Mouse (Mus musculus) left cerebral cortex, postnatal 25 days (tissue): ENCODE results near the gene Zfp2. TPM values are rescaled to one million over a fixed set of nuclear protein-coding genes. Genes with fewer than 3 reads are reported as not detected.
A peak's percentile ranks its signal among the peaks of the same experiment; 100 is the strongest.

Source experiments
- DNase-seq, 2 experiments: peaks; one replicate each; pipeline ENCODE4 v3.0.0; 2022; ENCODE audit warnings: low spot score in 2 of 2, mixed read lengths in 1 of 2
- intact Hi-C: fragments of 180-260 bp; cut with DNase I; formaldehyde crosslinking; loops from one replicate; pipeline ENCODE4 v1.15.1; 2025
- total RNA-seq, 2 experiments: library from RNA; stranded (reverse); gene quantifications; 2 replicates each; pipeline ENCODE4 v1.2.3; 2021

Gene Zfp2
- total RNA-seq, 2 experiments from 2014 or later, result 21.3 to 23.0 TPM

DNA sequence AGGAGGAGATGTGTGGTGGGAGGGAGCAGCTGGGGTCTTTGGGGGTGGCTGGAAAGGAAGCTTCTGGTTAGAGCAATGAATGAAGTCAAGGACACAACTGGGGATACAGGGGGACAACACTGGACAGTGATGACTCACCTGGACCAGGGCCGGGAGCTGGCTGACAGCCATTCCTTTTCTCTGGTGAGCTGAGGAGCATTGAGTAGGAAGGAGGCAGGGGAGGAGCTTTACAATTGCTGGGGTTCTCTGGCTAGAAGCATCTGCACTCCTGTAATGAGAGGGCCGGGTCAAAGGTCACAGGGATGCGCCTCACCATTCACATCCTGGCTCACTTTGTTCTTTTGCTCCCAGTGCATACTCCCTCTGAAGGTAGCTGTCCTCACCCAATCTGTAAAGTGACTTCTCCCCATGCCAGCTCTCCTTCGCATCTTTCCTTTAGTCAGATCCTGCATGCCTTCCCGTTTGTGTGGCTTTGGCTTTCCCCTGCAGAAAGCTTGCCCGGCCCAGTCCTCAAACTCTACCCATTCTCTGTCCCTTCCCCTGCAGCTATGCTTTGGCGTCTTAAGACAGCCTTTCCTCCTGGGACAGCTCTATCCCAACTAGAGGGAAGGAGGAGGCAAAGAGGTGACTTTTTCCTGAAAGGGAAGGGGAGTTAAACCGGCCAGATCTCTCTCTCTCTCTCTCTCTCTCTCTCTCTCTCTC lies 29.6 kb downstream of the Zfp2 start:
- intact Hi-C loops, result loop anchor here (2.0 to 5.0 kb wide), 4 partner anchors 30 to 59 kb away; partner anchors contain the start of genes Zfp2, Zfp354b, Zfp354c and Zfp879

GRCm38 (mm10) chr11:50883756-50884155 lies 32.2 kb downstream of the Zfp2 start:
- no peak for DNase-seq
- intact Hi-C loops, result no loop called here

More for the DNA sequence above, 29.6 kb downstream of the Zfp2 start:
- peak in 1 of 2 experiments; percentile 6 for DNase-seq

DNA sequence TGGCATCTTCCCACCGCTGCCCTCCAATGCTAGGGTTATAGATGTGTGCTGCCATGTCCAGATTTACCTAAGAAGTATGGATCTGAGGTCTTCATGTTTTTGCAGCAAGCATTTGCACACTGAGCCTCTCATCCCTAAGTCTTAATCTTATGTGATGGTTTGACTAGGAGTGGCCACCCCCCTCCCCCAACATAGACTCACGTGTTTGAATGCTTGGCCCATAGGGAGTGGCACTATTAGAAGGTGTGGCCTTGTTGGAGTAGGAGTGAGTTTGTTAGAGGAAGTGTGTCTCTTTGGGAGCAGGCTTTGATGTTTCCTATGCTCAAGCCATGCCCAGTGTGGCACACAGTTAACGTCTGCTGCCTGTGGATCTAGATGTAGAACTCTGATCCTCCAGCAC lies 37.3 kb downstream of the Zfp2 start:
- DNase-seq, result no peak
- intact Hi-C loops, result no loop called here

- intact Hi-C loops, result no loop called here
- DNase-seq, result peak in 1 of 2 experiments; percentile 8
These were observed 64.9 kb downstream of the Zfp2 start for GRCm38 (mm10) chr11:50850989-50851601.

- intact Hi-C loops, result no loop called here
- DNase-seq, result no peak
These were observed 65.7 kb downstream of the Zfp2 start, which contains the start of gene Grm6 for GRCm38 (mm10) chr11:50850177-50850735. Gene Grm6 (plus strand): TSS chr11:50850685.

GRCm38 (mm10) chr11:50849310-50849709 lies 66.7 kb downstream of the Zfp2 start:
- DNase-seq, result no peak
- intact Hi-C loops, result no loop called here

Other genes starting within 250 kb of the Zfp2 start
- gene Zfp354c, start 88.4 kb downstream of the Zfp2 start, total RNA-seq, result 10 to 100 TPM; 46.5 to 48.5 TPM
- 1 to 10 TPM; 2.7 to 3.6 TPM for gene Zfp879, start 74.6 kb downstream of the Zfp2 start, total RNA-seq
- gene Grm6, start 65.5 kb downstream of the Zfp2 start, total RNA-seq, result not detected
- 1 to 10 TPM; 5.5 to 6.1 TPM for gene Zfp454, start 28.5 kb downstream of the Zfp2 start, total RNA-seq
- gene Zfp354b, start 15.5 kb upstream of the Zfp2 start, total RNA-seq, result 1 to 10 TPM; 4.6 to 6.1 TPM
- not detected for gene 4933414I15Rik, start 27.6 kb upstream of the Zfp2 start, total RNA-seq
- gene Prop1, start 37.6 kb upstream of the Zfp2 start, total RNA-seq, result not detected
- not detected for gene Olfr1378, start 50.4 kb upstream of the Zfp2 start, total RNA-seq
- not detected for gene Olfr1377, start 65.8 kb upstream of the Zfp2 start, total RNA-seq
- not detected for gene Olfr51, start 87.4 kb upstream of the Zfp2 start, total RNA-seq
- gene Olfr54, start 98.1 kb upstream of the Zfp2 start, total RNA-seq, result not detected
- gene Olfr1375, start 131.9 kb upstream of the Zfp2 start, total RNA-seq, result not detected
- gene Zfp354a, start 143.1 kb upstream of the Zfp2 start, total RNA-seq, result 1 to 10 TPM; 6.2 to 8.9 TPM